Mouse (Mus musculus): ENCODE results near the gene Smco4. TPM values are rescaled to one million over a fixed set of nuclear protein-coding genes. Genes with fewer than 3 reads are reported as not detected.
A peak's percentile ranks its signal among the peaks of the same experiment; 100 is the strongest.

Gene Smco4
- total and polyA plus RNA-seq, 2 experiments from 2014 or later = 0.38 to 5.0 TPM

DNA sequence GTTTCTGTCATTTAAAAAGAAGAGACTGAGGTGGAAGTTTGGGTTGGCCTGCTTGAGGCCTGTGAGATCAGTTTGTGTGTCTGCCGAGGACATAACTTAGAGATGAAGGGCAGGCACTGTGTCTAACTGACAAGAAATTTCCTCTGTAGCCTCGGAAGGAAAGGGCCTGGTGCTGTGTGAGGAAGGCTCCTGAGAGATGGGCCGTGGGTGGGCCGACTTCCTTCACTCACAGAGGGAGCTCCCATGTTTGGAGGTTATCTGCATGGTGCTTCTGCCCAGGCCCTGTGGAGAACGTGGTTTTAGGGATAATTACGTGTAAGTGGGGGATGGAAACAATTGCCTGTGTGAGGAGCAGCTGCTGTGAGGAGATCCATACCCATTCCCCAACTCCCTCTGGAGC is 10.6 kb downstream of the Smco4 start:
- DNase-seq (ENCODE audit: low spot score) (no peak), ATAC-seq (ENCODE audit: low FRiP score) (no peak)
- no peak overlapping the region for H3K27ac ChIP-seq (ENCODE audit: low read depth, low read length)
- H3K4me2 ChIP-seq (ENCODE audit: low read depth, low read length, poor library complexity, severe bottlenecking) = no peak overlapping the region
- H3K36me3 ChIP-seq (ENCODE audit: insufficient read depth, low read length) = no peaks in the 10 kb centered on the region
- no peak overlapping the region for H3K4me3 ChIP-seq (ENCODE audit: low read depth, low read length)
- WGBS = 62% methylated on average over 6 of the region's 6 CpGs
- H3K9ac ChIP-seq (replicated peaks; ENCODE audit: low read length, poor library complexity, severe bottlenecking) = no peak overlapping the region
- no peaks in the 10 kb centered on the region for H3K4me1 ChIP-seq (ENCODE audit: insufficient read depth, low read length)
- H3K27me3 ChIP-seq (ENCODE audit: insufficient read depth, low read length) = no peaks in the 10 kb centered on the region
- no peak for TF ChIP-seq CTCF (IDR thresholded peaks at IDR 0.05)
- no peaks in the 10 kb centered on the region for H3K9me3 ChIP-seq (ENCODE audit: low read length)

- H3K9me3 ChIP-seq (ENCODE audit: low read length) = no peaks in the 10 kb centered on the region
- WGBS = 73% methylated on average over 1 of the region's 1 CpGs
- no peak for DNase-seq (ENCODE audit: low spot score)
- no peak overlapping the region for H3K4me3 ChIP-seq (ENCODE audit: low read depth, low read length)
- H3K9ac ChIP-seq (replicated peaks; ENCODE audit: low read length, poor library complexity, severe bottlenecking) = no peak overlapping the region
- no peak overlapping the region for H3K4me2 ChIP-seq (ENCODE audit: low read depth, low read length, poor library complexity, severe bottlenecking)
- no peaks in the 10 kb centered on the region for H3K27me3 ChIP-seq (ENCODE audit: insufficient read depth, low read length)
- no peaks in the 10 kb centered on the region for H3K36me3 ChIP-seq (ENCODE audit: insufficient read depth, low read length)
- H3K4me1 ChIP-seq (ENCODE audit: insufficient read depth, low read length) = no peaks in the 10 kb centered on the region
- no peak overlapping the region for H3K27ac ChIP-seq (ENCODE audit: low read depth, low read length)
- TF ChIP-seq CTCF (IDR thresholded peaks at IDR 0.05) = no peak
- no peak for ATAC-seq (ENCODE audit: low FRiP score)
Observed at GRCm38 (mm10) chr9:15505288-15505687, 12.1 kb downstream of the Smco4 start.

DNA sequence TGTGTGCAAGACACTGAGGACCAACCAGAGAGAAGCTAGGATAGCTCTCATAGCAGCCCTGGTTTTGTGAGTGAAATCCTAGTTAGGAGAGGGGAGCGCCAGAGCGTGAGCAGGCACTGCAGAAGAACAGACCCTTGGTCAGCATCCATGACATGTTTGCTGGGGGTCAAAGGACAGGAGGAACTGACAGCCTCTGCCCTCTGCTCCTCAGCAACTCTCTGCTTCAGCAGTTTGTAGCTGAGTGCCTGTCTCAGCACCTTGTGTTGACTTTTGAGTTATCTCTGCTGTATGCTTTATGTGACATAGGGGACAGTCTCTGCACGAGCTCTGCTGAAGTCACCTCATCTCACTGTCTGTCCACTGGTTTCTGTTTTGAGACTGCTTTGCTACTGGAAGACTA is 13.6 kb downstream of the Smco4 start:
- no peak overlapping the region for H3K4me2 ChIP-seq (ENCODE audit: low read depth, low read length, poor library complexity, severe bottlenecking)
- H3K4me3 ChIP-seq (ENCODE audit: low read depth, low read length) = no peak overlapping the region
- H3K27me3 ChIP-seq (ENCODE audit: insufficient read depth, low read length) = no peaks in the 10 kb centered on the region
- no peak overlapping the region for H3K9ac ChIP-seq (replicated peaks; ENCODE audit: low read length, poor library complexity, severe bottlenecking)
- no peak for ATAC-seq (ENCODE audit: low FRiP score)
- no peak overlapping the region for H3K27ac ChIP-seq (ENCODE audit: low read depth, low read length)
- H3K36me3 ChIP-seq (ENCODE audit: insufficient read depth, low read length) = no peaks in the 10 kb centered on the region
- H3K9me3 ChIP-seq (ENCODE audit: low read length) = no peaks in the 10 kb centered on the region
- no peaks in the 10 kb centered on the region for H3K4me1 ChIP-seq (ENCODE audit: insufficient read depth, low read length)
- no peak for DNase-seq (ENCODE audit: low spot score)
- WGBS = 78% methylated on average over 3 of the region's 3 CpGs
- no peak for TF ChIP-seq CTCF (IDR thresholded peaks at IDR 0.05)

DNA sequence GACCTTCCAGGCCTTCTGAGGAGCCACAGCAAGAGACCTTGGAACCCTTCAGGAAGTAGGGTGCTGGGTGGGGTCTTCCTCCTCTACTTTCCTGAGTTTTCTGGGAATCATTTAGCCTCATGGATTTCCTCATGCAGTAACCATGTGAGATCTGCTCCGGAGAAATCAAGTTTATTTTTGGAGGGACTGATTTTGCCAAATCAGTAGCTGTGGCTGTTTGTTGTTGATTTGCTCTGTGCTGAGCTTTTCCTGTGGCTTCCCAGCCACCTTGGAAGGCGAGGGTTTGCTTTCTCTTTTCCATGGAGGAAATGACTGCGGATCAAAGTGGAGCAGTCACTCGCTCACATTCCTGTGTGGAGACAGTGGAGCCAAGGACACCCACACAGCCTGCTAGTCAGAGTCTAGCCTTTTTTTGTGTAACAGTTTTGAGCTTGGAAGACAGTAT is 14.2 kb downstream of the Smco4 start:
- Histone ChIP-seq H3K4me3 (ENCODE audit: low read depth, low read length) (no peak overlapping the region), H3K9ac (replicated peaks; ENCODE audit: low read length, poor library complexity, severe bottlenecking) (no peak overlapping the region), H3K4me1 (ENCODE audit: insufficient read depth, low read length) (no peaks in the 10 kb centered on the region), H3K27me3 (ENCODE audit: insufficient read depth, low read length) (no peaks in the 10 kb centered on the region), H3K4me2 (ENCODE audit: low read depth, low read length, poor library complexity, severe bottlenecking) (no peak overlapping the region), H3K9me3 (ENCODE audit: low read length) (no peaks in the 10 kb centered on the region), H3K27ac (ENCODE audit: low read depth, low read length) (no peak overlapping the region), H3K36me3 (ENCODE audit: insufficient read depth, low read length) (no peaks in the 10 kb centered on the region)
- ATAC-seq (ENCODE audit: low FRiP score) = no peak
- DNase-seq (ENCODE audit: low spot score) = no peak
- 83% methylated on average over 4 of the region's 4 CpGs for WGBS
- no peak for TF ChIP-seq CTCF (IDR thresholded peaks at IDR 0.05)

DNA sequence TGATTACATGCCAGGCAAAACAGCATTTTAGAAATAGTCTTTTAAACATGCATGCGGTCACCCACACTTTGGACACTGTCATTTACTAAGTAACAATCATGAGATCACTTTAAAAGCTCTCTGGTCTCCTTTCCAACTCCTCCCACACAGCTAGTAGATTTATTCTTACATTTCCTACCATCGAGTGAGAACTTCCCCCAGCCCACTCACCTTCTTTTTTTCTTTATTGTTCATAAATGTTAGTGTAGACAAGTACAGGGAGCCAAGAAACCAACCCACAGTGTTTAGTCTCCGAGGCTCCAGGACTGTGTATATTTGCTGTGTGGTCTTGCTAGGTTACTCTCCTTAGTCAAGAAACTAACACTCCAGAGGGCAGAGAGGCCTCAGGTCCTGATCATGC is 16.1 kb downstream of the Smco4 start:
- 91% methylated on average over 3 of the region's 3 CpGs for WGBS
- Histone ChIP-seq H3K9ac (replicated peaks; ENCODE audit: low read length, poor library complexity, severe bottlenecking) (no peak overlapping the region), H3K4me2 (ENCODE audit: low read depth, low read length, poor library complexity, severe bottlenecking) (no peak overlapping the region), H3K36me3 (ENCODE audit: insufficient read depth, low read length) (no peaks in the 10 kb centered on the region), H3K4me3 (ENCODE audit: low read depth, low read length) (no peak overlapping the region), H3K27ac (ENCODE audit: low read depth, low read length) (no peak overlapping the region), H3K9me3 (ENCODE audit: low read length) (no peaks in the 10 kb centered on the region), H3K4me1 (ENCODE audit: insufficient read depth, low read length) (no peaks in the 10 kb centered on the region), H3K27me3 (ENCODE audit: insufficient read depth, low read length) (no peaks in the 10 kb centered on the region)
- TF ChIP-seq CTCF (IDR thresholded peaks at IDR 0.05) = no peak
- DNase-seq (ENCODE audit: low spot score) (no peak), ATAC-seq (ENCODE audit: low FRiP score) (no peak)

DNA sequence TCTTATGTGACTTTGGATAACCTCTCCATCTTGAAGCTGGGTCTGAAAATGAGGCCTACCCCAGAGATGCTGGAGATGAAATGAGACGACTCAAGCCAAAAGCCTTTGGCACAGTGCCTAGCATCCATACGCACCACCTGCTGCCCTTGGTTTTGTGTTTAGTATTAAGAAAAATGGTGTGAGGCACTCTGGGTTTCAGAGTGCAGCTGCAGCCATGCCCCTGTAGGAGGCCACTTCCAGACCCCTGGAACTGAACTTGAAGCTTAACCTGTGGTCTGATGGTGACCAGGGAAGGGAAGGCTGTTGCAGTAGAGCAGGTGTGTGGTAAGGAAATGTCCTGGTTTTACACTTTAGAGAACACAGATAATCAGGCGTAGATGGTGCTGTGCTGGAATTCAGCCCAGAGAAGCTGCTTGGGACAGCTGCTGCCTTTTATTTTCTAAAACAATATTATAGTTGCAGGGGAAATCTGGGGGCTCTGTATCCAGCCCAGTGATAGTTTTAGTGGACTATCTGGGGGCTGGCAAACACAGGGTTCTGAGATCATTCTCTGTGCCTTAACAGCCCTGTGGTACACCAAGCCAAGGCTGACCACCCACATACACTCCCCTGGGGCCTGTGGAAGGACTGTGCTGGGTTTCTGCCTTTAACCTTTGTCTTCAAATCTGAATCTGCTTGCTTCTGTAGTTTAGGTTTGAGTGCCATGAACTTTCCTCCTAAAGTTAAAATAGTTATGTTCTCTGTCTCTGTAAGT is 17.5 kb downstream of the Smco4 start:
- no peaks in the 10 kb centered on the region for H3K9me3 ChIP-seq (ENCODE audit: low read length)
- H3K36me3 ChIP-seq (ENCODE audit: insufficient read depth, low read length) = no peaks in the 10 kb centered on the region
- no peak overlapping the region for H3K27ac ChIP-seq (ENCODE audit: low read depth, low read length)
- 51% methylated on average over 3 of the region's 3 CpGs for WGBS
- no peak overlapping the region for H3K4me2 ChIP-seq (ENCODE audit: low read depth, low read length, poor library complexity, severe bottlenecking)
- H3K4me1 ChIP-seq (ENCODE audit: insufficient read depth, low read length) = no peaks in the 10 kb centered on the region
- no peak overlapping the region for H3K4me3 ChIP-seq (ENCODE audit: low read depth, low read length)
- DNase-seq (ENCODE audit: low spot score) (peak; percentile 78), ATAC-seq (ENCODE audit: low FRiP score) (no peak)
- no peak for TF ChIP-seq CTCF (IDR thresholded peaks at IDR 0.05)
- no peaks in the 10 kb centered on the region for H3K27me3 ChIP-seq (ENCODE audit: insufficient read depth, low read length)
- no peak overlapping the region for H3K9ac ChIP-seq (replicated peaks; ENCODE audit: low read length, poor library complexity, severe bottlenecking)
